Mouse (Mus musculus): ENCODE measurements around the gene Ctnnd2. TPM values are rescaled to one million over a fixed set of nuclear protein-coding genes. Genes with fewer than 3 reads are reported as not detected.

Gene Ctnnd2
- polyA plus RNA-seq, 1 experiment from 2014 or later, result 5.8 TPM

DNA sequence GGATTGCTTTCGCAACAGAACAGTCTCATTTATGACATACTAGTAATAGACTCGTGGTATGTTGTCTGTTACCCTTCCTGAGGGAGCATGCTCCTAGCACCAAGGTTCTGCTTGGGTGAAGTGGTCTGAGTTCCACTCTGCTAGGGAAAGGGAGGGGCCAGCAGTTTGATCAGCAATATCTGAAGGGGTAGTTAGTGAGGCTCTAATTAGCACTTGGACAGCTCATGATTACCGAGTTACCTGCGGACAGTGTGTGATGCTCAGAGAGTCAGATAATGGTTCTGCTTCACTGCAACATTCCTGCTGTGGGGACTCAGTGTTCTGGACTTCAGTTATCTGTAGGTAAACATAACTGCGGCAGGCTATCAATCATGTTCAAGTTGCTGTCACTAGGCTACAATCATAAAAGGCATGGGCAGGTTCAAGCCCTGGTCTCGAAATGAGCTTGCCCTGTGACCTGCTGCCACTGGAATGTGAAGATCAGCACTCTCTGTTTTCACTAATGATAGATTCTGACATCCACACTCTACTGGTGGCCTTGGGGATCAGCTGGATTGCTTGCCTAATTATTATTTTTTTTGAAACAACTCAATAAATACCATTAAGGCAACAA, 166.3 kb downstream of the Ctnnd2 start:
- ATAC-seq (ENCODE audit: insufficient number of reproducible peaks, low FRiP score, low TSS enrichment, low read depth), result no peak
- Histone ChIP-seq H3K9me3 (replicated peaks) (no peaks in the 10 kb centered on the region), H3K27ac (replicated peaks) (no peak overlapping the region), H3K4me1 (no peaks in the 10 kb centered on the region), H3K4me2 (replicated peaks) (no peak overlapping the region), H3K27me3 (no peaks in the 10 kb centered on the region), H3K4me3 (replicated peaks) (no peak overlapping the region), H3K36me3 (no peaks in the 10 kb centered on the region), H3K9ac (no peak overlapping the region)
- WGBS, result 67% methylated on average over 6 of the region's 6 CpGs

DNA sequence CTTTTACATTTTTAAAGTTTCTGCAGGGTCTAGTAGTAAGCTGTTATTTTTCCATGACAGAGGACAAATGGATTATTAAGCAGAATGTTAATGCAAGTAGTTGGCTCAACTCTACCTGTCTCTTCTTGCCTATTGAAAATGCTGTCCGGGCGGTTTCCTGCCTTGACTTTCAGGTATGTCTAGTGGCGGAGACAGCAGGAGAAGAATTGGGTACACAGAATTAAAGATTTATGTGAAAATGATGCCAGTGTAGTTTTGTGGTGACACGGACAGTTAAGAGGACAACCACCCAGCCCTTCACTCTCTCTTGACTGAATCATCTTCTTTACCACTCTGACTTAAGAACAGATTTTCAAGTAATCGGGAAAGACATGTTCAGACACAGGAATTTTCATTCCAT, 173.4 kb downstream of the Ctnnd2 start:
- ATAC-seq (ENCODE audit: insufficient number of reproducible peaks, low FRiP score, low TSS enrichment, low read depth), result no peak
- H3K9me3 ChIP-seq (replicated peaks), result no peaks in the 10 kb centered on the region
- 74% methylated on average over 5 of the region's 5 CpGs for WGBS
- H3K27ac ChIP-seq (replicated peaks), result no peak overlapping the region
- H3K27me3 ChIP-seq, result no peaks in the 10 kb centered on the region
- no peaks in the 10 kb centered on the region for H3K4me1 ChIP-seq
- H3K9ac ChIP-seq, result no peak overlapping the region
- no peak overlapping the region for H3K4me3 ChIP-seq (replicated peaks)
- H3K4me2 ChIP-seq (replicated peaks), result no peak overlapping the region
- H3K36me3 ChIP-seq, result no peaks in the 10 kb centered on the region

DNA sequence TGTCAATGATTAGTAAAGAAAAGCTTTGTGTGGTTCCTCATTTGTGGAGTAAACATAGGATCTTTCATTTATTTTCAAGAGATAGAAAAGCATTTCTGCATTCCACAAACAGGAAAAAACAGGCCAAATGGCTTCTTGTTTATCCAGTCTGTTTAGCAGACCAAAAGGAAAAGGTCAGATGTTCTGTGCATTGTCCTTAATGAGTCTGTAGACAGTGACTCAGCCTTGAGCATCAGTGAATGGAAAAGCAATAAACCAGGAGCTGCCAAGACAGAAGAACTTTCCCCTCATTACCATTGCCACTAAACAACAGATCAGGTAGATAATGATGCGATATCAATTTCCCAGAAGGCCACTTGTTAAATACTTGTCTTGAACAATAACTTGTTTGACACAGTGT, 192.1 kb downstream of the Ctnnd2 start:
- H3K4me3 ChIP-seq (replicated peaks), result no peak overlapping the region
- no peak overlapping the region for H3K4me2 ChIP-seq (replicated peaks)
- no peak for ATAC-seq (ENCODE audit: insufficient number of reproducible peaks, low FRiP score, low TSS enrichment, low read depth)
- WGBS, result 98% methylated on average over 1 of the region's 1 CpGs
- no peaks in the 10 kb centered on the region for H3K27me3 ChIP-seq
- H3K9ac ChIP-seq, result no peak overlapping the region
- H3K4me1 ChIP-seq, result no peaks in the 10 kb centered on the region
- no peaks in the 10 kb centered on the region for H3K9me3 ChIP-seq (replicated peaks)
- H3K36me3 ChIP-seq, result no peaks in the 10 kb centered on the region
- no peak overlapping the region for H3K27ac ChIP-seq (replicated peaks)

DNA sequence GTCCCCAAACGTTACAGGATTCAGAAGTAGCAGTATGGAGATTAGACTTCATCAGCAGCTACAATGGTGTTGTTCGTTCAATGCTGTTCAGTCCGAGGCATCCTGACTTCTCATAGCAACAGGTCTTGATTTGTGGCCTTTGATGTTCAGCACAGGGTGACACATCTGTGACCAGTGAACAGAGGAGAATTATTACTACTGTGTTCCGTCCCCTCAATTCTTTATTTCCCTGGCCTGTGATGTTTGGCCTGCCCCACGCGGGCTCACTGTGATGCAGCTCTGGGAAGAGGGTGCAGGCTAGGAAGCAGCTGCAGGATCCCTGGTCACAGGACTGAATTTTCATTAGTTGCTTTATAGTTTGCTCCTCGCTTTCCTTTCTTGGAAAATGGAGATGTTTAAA, 197.6 kb downstream of the Ctnnd2 start:
- ATAC-seq (ENCODE audit: insufficient number of reproducible peaks, low FRiP score, low TSS enrichment, low read depth), result 0 out of 2 replicates have a peak, but pooled peaks have one; percentile 51
- Histone ChIP-seq H3K36me3 (no peaks in the 10 kb centered on the region), H3K9me3 (replicated peaks) (no peaks in the 10 kb centered on the region), H3K27ac (replicated peaks) (no peak overlapping the region), H3K4me2 (replicated peaks) (no peak overlapping the region), H3K9ac (no peak overlapping the region), H3K4me3 (replicated peaks) (no peak overlapping the region), H3K27me3 (no peaks in the 10 kb centered on the region), H3K4me1 (no peaks in the 10 kb centered on the region)
- WGBS, result 66% methylated on average over 7 of the region's 7 CpGs

DNA sequence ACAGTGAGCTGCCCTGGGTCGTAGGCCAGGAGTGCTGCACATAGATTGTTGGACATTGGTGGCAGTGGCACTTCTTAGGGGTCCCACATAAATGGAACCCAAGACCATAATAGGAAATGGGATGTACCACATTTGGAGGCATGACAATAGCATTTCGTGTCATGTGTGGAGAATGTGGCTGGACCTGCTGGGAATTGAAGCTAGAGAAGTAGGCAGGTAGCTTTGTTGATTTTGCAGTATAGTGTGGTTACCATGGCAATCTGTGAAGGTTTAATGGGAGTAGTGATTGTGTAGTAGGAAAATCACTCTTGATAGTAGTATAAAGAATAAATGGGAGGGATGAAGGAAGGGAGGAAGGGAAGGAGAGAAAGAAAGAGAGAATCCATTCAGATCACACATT, 198.8 kb downstream of the Ctnnd2 start:
- no peak overlapping the region for H3K27ac ChIP-seq (replicated peaks)
- no peak for ATAC-seq (ENCODE audit: insufficient number of reproducible peaks, low FRiP score, low TSS enrichment, low read depth)
- H3K9me3 ChIP-seq (replicated peaks), result no peaks in the 10 kb centered on the region
- H3K36me3 ChIP-seq, result no peaks in the 10 kb centered on the region
- no peak overlapping the region for H3K4me3 ChIP-seq (replicated peaks)
- no peaks in the 10 kb centered on the region for H3K4me1 ChIP-seq
- no peak overlapping the region for H3K9ac ChIP-seq
- no peak overlapping the region for H3K4me2 ChIP-seq (replicated peaks)
- H3K27me3 ChIP-seq, result no peaks in the 10 kb centered on the region
- WGBS, result 65% methylated on average over 2 of the region's 2 CpGs

DNA sequence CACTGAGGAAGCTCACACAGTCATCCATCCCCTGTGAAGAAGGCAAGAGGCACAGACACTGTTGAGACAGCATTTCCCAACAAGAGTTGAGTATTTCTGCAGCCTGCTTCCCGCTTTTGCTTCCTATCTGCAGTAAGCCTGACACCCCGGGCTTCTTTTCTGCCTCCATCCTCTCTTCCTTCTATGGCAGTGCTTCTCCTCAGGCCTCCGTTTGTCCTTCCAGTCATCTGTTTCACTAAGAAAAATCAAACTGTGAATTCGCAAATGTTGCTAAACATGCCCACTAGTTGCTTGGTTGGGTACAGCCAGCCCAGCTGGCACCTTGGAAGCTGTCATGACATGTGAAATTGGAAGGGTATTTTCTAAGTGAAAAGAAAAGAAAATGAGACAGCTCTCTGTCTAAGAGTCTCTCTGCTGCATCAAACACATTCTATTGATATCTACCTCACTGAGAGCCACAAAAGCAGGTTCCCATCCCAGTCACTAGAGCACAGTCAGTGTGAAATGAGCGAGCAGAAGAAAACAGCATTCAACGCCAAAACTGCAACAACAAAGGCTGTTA, 201.3 kb downstream of the Ctnnd2 start:
- H3K27ac ChIP-seq (replicated peaks), result no peak overlapping the region
- H3K36me3 ChIP-seq, result no peaks in the 10 kb centered on the region
- no peak for ATAC-seq (ENCODE audit: insufficient number of reproducible peaks, low FRiP score, low TSS enrichment, low read depth)
- no peak overlapping the region for H3K4me3 ChIP-seq (replicated peaks)
- WGBS, result 76% methylated on average over 6 of the region's 6 CpGs
- H3K4me1 ChIP-seq, result no peaks in the 10 kb centered on the region
- H3K9ac ChIP-seq, result no peak overlapping the region
- no peaks in the 10 kb centered on the region for H3K9me3 ChIP-seq (replicated peaks)
- H3K27me3 ChIP-seq, result no peaks in the 10 kb centered on the region
- no peak overlapping the region for H3K4me2 ChIP-seq (replicated peaks)

DNA sequence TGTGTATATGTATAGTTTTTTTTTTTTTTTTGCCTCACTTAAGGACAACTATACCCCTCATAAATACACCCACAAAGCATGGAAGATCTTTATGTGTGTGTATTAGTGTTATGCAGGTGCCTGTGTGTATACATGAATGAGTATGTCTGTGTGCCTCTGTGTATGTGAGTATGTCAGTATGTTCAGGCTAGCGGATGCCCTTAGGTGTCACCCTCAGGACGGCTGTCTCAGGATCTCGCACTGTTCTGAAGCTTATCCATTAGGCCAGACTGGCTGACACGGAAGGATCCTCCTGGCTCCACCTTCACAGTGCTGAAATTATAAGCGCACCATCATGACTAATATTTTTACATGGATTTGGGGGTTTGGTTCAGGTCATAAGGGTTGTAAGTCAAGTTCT, 202.5 kb downstream of the Ctnnd2 start:
- no peak for ATAC-seq (ENCODE audit: insufficient number of reproducible peaks, low FRiP score, low TSS enrichment, low read depth)
- H3K4me1 ChIP-seq, result no peaks in the 10 kb centered on the region
- H3K27ac ChIP-seq (replicated peaks), result no peak overlapping the region
- no peak overlapping the region for H3K9ac ChIP-seq
- 83% methylated on average over 5 of the region's 5 CpGs for WGBS
- no peak overlapping the region for H3K4me2 ChIP-seq (replicated peaks)
- H3K9me3 ChIP-seq (replicated peaks), result no peaks in the 10 kb centered on the region
- no peaks in the 10 kb centered on the region for H3K27me3 ChIP-seq
- no peaks in the 10 kb centered on the region for H3K36me3 ChIP-seq
- no peak overlapping the region for H3K4me3 ChIP-seq (replicated peaks)

DNA sequence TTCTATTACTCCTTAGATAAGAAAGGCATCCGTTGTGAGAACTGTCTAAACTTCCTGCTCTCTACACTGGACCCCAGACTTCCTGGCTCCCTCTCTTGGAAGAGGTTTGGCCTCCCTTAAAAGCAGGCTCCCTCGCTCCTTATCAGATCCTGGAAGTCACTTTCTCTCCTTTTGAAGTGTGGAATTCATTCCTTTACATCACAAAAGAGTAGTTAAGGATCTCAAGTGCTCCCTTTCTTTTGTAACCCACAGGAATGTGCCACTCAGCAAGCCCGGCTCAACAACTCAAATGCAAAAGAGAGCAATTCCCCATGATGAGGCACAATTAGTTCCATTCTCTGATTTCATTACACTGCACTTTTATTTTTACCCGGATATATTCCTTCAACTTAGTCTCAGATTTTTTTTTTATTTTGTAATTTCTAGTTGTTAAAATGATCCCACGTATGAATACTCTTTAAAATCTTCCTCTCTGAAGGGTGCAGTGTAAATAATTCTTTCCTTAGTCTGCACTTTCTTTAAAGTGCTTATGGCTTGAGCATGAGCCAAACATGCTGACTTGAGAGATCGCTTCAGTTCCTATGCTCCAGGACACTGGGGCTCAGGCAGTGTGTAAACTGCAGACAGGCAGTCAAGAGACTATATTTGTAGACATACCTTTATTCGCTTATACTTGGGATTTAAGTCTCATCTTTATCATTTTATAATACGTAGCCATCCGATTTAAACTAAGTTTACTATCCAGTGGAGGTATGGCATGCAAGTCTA, 210.9 kb downstream of the Ctnnd2 start:
- 23% methylated on average over 9 of the region's 9 CpGs for WGBS
- Histone ChIP-seq H3K4me2 (replicated peaks) (no peak overlapping the region), H3K9ac (no peak overlapping the region), H3K4me1 (no peaks in the 10 kb centered on the region), H3K27ac (replicated peaks) (no peak overlapping the region), H3K4me3 (replicated peaks) (no peak overlapping the region), H3K36me3 (no peaks in the 10 kb centered on the region), H3K9me3 (replicated peaks) (no peaks in the 10 kb centered on the region), H3K27me3 (no peaks in the 10 kb centered on the region)
- ATAC-seq (ENCODE audit: insufficient number of reproducible peaks, low FRiP score, low TSS enrichment, low read depth), result no peak

DNA sequence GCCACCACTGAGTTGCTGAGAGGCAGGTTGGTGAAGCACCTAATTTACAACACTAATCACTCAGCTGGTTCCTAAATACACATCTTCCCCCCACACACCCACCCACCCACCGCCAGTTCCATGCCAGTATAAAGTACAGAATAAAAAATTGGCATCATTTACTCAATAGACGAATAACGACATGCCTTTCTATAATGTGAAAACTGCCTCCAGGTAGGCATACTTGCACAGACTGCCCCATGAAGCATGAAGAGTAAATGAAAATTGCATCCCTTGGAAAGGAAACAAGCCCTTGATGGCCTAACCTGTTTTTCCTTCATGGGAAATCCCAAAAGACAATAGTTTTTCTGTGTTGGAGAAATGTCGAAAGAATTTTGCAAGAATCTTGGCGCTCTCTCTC, 212.0 kb downstream of the Ctnnd2 start:
- Histone ChIP-seq H3K4me3 (replicated peaks) (no peak overlapping the region), H3K27me3 (no peaks in the 10 kb centered on the region), H3K4me1 (no peaks in the 10 kb centered on the region), H3K9ac (no peak overlapping the region), H3K36me3 (no peaks in the 10 kb centered on the region), H3K4me2 (replicated peaks) (no peak overlapping the region), H3K9me3 (replicated peaks) (no peaks in the 10 kb centered on the region), H3K27ac (replicated peaks) (no peak overlapping the region)
- 52% methylated on average over 5 of the region's 5 CpGs for WGBS
- ATAC-seq (ENCODE audit: insufficient number of reproducible peaks, low FRiP score, low TSS enrichment, low read depth), result no peak

DNA sequence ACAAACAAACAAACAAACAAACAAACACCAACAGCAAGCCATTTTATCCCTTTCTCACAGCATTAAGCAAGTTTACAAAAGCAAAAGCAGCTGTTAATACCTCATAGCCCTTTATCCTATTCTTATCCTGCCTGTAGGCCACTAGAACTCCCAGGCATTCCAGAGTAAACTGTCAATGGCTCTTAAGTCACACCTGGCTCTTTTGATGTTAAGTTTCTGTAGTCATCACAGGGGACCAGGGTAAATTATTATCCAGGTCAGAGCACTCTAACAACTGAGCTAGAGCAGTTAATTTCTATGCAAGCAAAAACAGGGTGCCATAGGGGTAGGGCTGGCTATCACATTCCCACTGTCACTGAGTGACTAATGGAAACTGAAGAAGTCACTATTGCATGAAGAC, 214.1 kb downstream of the Ctnnd2 start:
- Histone ChIP-seq H3K4me3 (replicated peaks) (no peak overlapping the region), H3K27me3 (no peaks in the 10 kb centered on the region), H3K27ac (replicated peaks) (no peak overlapping the region), H3K9ac (no peak overlapping the region), H3K4me1 (no peaks in the 10 kb centered on the region), H3K9me3 (replicated peaks) (no peaks in the 10 kb centered on the region), H3K4me2 (replicated peaks) (no peak overlapping the region), H3K36me3 (no peaks in the 10 kb centered on the region)
- no peak for ATAC-seq (ENCODE audit: insufficient number of reproducible peaks, low FRiP score, low TSS enrichment, low read depth)

DNA sequence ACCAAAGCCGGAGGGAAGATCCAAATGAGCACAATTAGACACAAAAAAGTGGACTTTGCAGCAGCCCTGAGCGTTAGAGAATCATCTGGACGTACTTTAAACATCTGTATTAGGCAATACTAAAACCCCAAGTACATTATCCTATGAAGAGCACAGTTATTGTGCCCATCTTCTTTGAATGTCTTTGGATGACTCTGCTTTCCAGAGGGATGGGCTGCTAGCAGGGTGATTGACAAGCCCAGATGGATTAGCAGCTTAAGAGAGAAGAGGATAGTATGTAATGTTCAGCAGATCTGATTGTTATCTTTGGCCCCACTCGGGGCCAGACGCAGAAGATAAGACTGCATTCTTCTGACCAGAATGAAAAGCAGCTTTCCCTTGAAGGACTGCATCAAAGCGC, 214.9 kb downstream of the Ctnnd2 start:
- Histone ChIP-seq H3K4me1 (no peaks in the 10 kb centered on the region), H3K9ac (no peak overlapping the region), H3K27ac (replicated peaks) (no peak overlapping the region), H3K36me3 (no peaks in the 10 kb centered on the region), H3K4me2 (replicated peaks) (no peak overlapping the region), H3K9me3 (replicated peaks) (no peaks in the 10 kb centered on the region), H3K4me3 (replicated peaks) (no peak overlapping the region), H3K27me3 (no peaks in the 10 kb centered on the region)
- 49% methylated on average over 6 of the region's 6 CpGs for WGBS
- no peak for ATAC-seq (ENCODE audit: insufficient number of reproducible peaks, low FRiP score, low TSS enrichment, low read depth)

DNA sequence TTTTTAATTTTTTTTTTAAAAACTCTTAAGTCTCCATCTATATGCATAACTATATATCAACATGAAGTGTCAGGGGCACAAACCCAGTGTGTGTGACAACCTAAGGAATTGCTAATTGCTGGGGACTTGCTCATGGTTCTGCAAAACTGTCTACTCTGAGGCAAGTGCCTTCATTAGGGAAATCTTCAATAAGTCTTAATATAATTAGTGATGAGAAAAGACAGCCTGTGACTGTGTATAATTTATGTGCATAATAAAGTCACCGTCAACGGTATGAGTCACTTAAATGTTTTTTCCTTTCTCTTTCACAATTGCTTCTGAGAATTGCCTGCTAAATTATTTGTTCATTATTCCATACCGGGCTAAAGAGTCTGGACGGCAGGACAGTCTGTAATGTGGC, 228.7 kb downstream of the Ctnnd2 start:
- H3K4me2 ChIP-seq (replicated peaks), result no peak overlapping the region
- H3K27me3 ChIP-seq, result no peaks in the 10 kb centered on the region
- no peak overlapping the region for H3K9ac ChIP-seq
- no peaks in the 10 kb centered on the region for H3K4me1 ChIP-seq
- H3K4me3 ChIP-seq (replicated peaks), result no peak overlapping the region
- H3K36me3 ChIP-seq, result no peaks in the 10 kb centered on the region
- no peak for ATAC-seq (ENCODE audit: insufficient number of reproducible peaks, low FRiP score, low TSS enrichment, low read depth)
- H3K27ac ChIP-seq (replicated peaks), result no peak overlapping the region
- WGBS, result 76% methylated on average over 4 of the region's 4 CpGs
- H3K9me3 ChIP-seq (replicated peaks), result no peaks in the 10 kb centered on the region
